Mouse (Mus musculus) liver, postnatal 0 days (tissue): ENCODE data around the gene 2510009E07Rik.

Source experiments
- CTCF ChIP-seq: sonication (generic); IDR thresholded peaks from 2 replicates; pipeline ENCODE4 v1.5.1; 2016; ENCODE audit warnings: antibody characterized with exemption, low read depth
- EP300 ChIP-seq: IDR thresholded peaks from 2 replicates; pipeline ENCODE4 v1.6.1; 2016; ENCODE audit warnings: antibody characterized with exemption, low read depth, mild to moderate bottlenecking

DNA sequence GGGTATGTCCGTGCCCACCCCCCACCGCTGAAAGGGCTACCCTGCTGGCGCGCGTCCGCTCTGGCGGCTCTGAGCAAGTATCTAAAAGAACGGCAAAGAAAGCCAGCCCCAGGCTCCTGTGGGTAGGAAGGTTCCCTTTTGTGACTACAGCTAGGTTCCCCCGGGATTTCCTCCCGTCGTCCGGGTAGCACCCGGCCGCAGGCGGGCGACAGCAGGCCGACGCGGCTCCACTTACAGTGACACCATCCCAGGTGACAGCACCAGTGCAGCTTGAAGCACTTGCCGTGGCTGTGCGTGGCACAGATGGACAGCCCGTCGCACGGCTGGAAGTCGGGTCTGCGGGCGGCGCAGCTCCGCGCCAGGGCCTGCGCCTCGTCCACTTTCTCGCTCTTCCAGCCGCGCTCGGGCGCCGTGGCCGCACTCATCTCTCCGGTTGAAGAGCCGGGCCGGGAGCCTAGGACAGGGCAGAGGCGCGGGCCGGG lies 443 bp downstream of the 2510009E07Rik start:
- TF ChIP-seq EP300 (no peak), CTCF (no peak)
